Mouse (Mus musculus): ENCODE measurements at regions not wholly inside any gene's neighbourhood (a gene's known extent, or its start where the extent isn't known, plus 50 kb on each side); places are given as distances from the start of the nearest gene placed in this dataset.

GRCm38 (mm10) chr16:77239176-77239790 lies 225.8 kb downstream of the Usp25 start:
- peak in 1 of 2 experiments; percentile 36 for DNase-seq (ENCODE audit: extremely low spot score in 1 of 2, low spot score in 1 of 2)

- peak; percentile 13 to 46 for DNase-seq (ENCODE audit: extremely low spot score in 1 of 2, low spot score in 1 of 2)
Measured at GRCm38 (mm10) chr16:77238358-77239175, 225.1 kb downstream of the Usp25 start.

DNA sequence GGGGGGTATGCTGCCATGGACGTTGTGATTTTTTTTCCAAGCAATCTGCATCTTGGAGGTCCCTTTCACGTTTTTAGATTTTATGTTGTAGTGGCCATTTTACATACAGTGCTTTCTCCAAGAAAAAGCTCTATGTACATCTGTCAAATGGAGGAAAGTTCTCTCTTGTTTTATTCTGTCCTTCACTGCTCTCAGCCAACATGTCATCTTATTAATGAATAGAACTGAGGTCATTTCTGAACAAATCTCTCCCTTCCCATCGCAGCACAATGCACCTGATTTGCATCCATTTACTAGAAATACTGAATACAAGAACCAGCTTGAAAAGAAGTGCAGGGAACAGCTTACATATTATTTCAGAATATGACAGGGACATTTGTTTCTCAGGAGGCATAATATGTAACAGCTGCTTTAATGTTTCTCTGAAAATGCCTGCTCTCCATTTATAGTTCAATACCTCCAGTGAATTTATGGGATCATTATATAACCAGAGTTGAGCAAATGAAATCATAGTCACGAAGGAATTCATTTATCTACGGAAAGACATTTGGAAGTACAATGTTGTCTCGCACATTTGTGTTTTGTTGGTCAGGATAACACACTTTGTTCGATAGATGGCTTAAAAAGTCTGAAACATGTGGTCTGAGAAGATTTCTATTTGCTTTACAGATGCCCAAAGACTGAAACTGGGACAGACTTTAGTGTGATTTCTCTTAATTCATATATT lies 224.3 kb downstream of the Usp25 start:
- peak in 1 of 2 experiments; percentile 35 for DNase-seq (ENCODE audit: extremely low spot score in 1 of 2, low spot score in 1 of 2)

DNA sequence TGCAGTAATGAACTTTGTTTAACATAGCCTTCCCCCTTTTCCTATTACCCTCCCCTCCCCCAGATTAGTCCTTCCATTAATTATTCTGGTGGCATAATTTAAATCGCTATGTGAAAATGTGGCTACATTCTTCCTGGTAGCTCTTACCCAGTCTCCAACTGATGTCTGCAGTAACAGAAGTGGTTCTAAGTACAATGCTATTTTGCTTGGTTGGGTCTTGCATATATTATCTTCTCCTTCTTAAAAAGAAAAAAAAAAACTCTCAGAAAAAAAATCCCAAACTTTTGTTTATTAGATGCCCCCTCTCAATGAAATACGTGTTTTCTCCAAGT lies 223.7 kb downstream of the Usp25 start:
- no peak for DNase-seq (ENCODE audit: extremely low spot score in 1 of 2, low spot score in 1 of 2)

GRCm38 (mm10) chr16:77236509-77237271 lies 223.2 kb downstream of the Usp25 start:
- DNase-seq (ENCODE audit: extremely low spot score in 1 of 2, low spot score in 1 of 2), result peak; percentile 87 to 88

GRCm38 (mm10) chr16:77236021-77236420 lies 222.5 kb downstream of the Usp25 start:
- peak; percentile 19 to 59 for DNase-seq (ENCODE audit: extremely low spot score in 1 of 2, low spot score in 1 of 2)

DNA sequence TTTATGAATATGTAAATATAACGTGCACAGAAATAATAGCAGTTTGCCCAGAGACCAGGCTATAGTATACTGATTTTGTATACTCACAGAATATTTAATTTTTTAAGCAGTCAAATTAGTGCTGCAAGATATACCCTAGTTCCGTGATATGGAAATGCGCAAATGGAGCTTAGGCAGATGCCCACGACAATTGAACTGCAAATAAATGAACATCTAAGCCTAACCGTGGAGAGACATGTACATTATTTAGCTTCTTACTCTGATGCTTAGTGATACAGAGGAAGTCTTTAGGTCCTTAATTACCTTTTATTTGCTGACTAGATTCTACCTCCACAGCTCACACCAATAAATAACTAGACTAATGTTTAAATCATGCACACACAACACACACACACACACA lies 221.9 kb downstream of the Usp25 start:
- DNase-seq (ENCODE audit: extremely low spot score in 1 of 2, low spot score in 1 of 2), result no peak

Data from frontal cortex, adult 2 months (tissue).